Mouse (Mus musculus): ENCODE measurements at regions not wholly inside any gene's neighbourhood (a gene's known extent, or its start where the extent isn't known, plus 50 kb on each side); places are given as distances from the start of the nearest gene placed in this dataset.

DNA sequence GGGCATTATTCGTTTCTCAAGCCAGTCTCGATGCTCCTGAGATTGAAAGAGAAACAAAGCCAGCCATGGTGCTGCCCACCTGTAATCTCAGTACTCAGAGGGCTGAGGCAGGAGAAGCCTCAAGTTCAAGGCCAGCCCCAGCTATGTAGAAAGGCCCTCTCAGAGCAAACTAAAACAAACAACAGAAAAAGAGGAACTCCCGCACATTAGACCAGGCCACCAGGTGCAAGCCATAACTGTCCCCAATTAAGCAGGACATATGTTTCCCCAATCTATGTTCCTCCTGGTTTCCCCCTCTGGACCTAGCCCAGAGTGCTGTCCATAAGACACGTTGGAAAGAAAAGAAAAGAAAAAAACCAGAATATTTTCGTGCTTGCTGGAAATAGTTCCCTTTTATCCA is 142.5 kb downstream of the Cdc5l start:
- no peak for DNase-seq

DNA sequence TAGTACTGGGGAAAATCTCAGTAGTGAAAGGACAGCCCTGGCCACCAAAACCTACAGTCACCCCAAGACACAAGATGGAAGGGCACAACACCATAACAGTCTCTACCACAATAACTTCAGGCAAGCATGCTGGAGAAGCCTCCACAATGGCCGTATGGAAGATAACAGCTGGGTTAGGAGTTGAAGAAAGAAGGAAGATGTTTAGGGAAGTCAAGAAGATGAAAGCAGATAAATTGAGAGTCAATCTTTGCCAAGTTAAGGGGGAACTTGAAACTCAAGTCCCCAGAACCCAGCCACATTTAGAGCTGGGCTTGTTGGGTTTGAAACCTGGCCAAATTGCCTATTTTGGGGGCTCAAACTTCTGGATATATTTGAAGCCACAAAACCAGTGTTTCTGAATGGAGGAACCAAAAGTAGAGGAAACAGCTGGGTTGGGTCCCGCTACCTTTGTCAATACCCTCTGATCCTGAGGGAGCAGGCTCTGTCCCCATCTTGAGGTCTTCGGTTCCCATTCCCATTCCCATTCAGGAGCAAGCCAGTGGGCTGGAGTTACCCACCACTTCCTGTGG is 147.8 kb downstream of the Cdc5l start:
- DNase-seq = no peak

DNA sequence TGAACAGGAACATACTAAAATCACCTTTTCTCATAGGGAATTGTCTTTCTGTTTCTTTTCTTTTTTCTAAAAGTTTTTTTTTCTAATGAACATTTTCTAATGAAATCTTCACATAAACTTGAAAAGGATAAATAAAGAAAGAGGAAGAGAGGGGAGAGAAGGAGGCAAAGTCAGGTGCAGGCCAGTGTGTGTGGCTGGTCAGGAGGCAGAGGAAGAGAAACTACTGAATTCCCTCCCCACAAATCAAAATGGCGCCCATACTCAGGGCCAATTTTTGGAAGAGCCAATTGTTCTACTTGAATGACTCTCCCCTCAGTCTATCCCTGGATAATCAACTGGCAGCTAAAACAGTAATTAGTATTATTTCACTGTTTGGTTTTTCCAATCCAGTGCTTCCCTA is 152.0 kb downstream of the Cdc5l start:
- no peak for DNase-seq

DNA sequence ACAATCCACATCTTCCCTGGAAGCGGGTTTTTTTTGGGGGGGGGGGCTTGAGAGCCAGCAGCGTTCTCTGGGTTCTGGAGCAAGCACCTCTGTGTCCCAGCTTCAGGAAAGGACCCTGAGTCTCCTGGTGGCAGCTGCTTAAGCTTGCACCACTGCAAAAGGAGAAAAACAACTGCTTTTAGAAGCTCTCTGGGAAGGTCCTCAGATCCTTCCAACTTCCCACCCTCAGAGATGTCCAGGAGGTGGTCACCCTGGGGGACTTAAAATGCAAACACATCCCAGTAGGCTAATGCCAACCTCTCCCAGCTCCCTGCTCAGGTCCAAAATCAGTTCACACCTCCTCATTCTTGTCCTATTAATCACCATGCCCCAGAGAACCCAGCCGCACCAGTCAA is 153.7 kb downstream of the Cdc5l start:
- no peak for DNase-seq

DNA sequence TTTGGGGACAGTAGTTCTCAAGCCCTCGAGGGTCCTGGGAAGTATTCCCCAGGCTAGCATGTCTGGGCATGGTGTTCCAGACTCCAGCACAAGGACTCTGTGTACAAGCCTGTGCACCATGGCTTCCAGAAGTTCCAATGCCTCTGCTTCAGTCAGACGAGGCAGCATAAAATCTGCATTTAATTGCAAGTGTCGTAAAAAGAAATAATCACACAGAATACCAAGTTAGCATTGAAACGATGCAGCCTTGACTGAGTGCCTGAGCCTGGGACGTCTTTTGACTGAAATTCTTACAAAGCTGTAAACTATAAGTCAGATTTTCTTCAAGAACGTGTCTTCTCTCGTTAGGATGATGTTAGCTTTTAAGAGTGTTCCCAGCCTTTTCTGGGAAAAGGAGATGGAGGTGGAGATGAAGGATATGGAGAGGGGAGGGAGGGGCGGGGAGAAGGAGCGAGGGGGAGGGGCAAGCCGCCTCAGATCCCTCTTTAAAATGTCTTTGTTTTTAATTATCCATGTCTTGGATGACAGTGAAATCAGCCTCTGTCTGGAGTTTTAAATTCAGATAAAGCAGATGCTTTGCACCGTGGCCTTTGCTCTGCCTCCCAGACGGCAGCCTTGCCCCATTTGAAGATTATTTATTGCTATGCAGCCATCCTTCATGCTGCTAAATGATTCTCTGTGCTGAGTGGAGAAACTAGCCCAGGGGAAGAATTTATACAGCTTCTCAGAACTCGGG is 154.3 kb downstream of the Cdc5l start:
- peak; percentile 26 for DNase-seq

DNA sequence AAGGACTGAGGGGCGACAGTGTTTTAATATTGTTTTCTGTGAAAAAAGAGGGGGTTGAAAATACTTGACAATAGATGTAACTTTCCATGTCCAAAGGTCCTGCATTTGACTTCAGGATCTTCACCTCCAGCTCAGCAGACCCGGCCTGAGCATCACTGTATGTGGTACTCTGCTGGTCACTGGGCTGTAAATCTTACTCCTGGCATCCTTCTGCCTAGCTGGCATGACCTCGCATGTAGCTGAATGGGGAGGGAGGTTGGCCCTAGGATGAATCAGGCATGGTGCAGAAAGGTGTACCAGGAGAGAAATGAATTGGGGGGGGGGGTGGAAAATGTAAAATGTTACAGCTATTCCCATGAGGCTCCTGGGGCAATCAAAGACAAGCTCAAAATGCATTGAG is 156.0 kb downstream of the Cdc5l start:
- DNase-seq = no peak

DNA sequence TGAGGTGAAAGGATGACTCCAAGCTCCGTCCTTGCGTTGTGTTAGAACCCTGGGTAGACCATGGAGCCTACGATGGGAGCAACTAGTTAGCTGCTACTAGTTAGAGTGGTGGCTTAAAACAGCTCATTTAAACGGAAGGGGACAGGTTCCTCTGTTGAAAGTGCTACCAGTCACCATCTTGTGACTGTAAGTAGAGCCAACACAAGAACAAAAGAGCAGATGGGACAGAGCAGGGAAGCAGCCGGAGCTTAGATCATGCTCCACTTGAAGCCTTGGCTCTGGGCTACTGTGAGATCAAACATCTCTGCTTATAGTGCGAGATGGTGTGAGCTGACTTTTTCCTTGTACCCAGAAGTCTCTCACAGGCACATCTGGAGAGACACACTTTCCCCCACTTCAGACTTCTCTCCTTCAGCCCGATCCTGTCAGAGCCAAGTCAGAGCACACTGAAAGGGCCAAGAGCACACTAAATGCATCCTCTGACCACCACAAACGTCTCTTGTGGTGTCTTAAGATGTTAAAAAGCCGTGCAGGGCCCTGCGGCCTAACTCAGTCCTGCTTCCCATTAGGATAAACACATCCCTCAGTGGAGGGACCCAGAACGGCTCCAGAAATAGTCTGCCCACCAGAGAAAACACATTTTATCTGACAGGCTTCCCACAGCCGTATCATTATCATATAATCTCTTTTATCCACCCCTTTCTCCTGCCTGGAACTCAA is 156.7 kb downstream of the Cdc5l start:
- no peak for DNase-seq

DNA sequence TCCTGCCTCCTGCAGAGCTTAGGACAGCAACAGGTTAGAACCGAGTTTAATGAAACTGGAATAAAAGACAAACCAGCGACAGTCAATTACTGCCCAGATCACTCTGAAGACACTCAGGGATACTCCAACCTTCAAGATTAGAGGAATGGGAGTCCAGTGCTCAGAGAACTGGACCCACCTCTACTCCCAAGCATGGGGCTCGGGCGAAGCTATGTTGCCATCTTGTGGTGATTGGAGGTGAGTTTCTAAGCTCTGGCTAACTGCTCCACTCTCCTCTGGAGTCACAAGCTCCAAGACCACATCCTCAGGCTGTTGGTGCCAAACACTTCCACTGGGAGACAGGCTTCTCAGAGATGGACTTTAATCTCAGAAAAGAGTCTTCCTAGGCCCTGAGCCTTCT is 158.6 kb downstream of the Cdc5l start:
- no peak for DNase-seq

DNA sequence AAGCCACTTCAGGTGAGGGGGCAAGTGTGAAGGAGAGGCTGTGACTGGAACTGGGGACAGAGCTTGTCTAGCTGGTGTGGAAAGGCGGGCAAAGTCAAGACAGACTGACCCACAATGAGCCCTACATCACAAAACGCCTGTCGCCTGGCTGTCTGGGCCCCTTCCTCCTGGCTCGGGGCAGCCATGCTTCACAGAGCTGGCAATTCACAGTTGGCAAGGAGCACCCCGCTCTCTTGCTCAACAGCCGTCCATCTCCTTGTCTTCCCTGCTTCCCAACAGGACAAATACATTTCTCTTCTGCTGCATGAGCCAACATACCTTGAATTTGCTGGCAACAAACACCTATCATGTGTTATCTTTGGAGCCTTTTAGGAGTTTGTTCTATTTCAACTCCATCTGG is 166.8 kb downstream of the Cdc5l start:
- no peak for DNase-seq

DNA sequence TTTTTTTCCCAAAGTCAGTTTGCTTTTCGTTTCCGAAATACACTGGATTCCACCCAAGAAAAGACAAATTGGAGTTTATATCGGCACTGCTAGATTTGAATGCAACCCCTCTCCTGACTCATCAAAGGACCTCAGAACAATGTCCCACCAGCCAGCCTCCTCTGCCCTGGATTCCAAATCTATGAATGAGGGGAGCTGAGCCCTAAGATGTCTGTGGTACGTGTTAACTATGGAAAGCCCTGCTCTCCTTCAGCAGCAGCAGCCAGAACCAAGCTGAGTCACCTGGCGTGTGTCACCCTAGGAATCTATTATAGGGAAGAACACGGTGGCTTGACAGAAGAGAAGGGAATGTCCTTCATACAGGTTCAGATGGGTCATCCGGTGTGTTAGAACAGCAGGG is 167.9 kb downstream of the Cdc5l start:
- DNase-seq = no peak

DNA sequence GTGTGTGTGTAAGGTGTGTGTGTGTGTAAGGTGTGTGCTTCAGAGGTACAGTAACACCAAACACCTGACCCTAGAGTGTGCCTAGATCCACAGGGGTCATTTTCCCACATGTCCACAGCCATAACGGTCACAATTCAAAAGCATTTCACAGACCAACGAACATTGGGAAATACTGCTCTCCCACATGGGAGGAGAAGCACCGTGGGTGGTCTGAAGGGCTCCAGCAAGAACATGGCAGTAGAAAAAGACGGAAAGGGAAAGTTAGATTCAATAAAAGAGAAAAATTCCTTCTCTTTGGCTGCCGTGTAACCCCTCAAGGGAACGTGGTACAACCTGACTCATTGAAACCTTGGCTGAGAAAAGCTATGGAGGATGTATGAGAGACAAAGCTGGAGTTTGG is 169.1 kb downstream of the Cdc5l start:
- DNase-seq = no peak

DNA sequence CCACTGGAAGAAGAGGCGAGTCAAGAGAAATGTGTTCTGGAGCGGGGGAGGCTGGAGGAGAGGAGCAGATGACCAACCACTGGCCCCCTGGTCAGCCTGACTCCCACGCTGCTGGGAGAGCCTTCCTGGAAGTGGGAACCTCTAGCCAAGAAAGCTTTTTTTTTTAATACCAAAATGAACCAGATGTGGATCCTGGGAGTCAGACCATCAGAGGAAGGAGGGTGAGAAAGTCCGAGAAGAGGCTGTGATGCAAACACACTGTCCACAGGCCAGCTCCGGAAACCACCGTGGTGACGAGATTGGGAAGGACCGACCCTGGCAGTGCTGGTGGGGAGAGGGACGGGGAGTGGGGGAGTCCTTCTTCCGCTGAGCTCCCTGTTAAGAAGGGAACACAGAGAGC is 173.1 kb downstream of the Cdc5l start:
- no peak for DNase-seq

DNA sequence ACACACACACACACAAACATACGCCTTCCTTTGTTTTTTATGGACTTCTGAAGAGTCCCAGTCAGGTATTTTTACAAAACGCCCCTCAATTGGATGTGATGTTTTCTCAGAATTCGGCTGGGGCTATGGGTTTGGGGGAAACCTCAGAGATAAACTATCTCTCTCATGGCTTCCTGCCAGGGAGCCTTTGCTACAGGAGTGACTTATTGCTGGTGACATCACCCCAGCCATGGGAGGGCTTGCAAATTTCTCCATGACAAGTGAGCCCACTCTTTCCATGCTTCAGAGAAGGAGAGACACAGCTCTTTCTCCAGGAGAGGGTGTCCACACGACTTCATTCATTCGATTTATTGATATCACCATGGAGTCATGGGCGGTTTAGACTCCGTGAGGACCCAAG is 175.5 kb downstream of the Cdc5l start:
- DNase-seq = no peak

DNA sequence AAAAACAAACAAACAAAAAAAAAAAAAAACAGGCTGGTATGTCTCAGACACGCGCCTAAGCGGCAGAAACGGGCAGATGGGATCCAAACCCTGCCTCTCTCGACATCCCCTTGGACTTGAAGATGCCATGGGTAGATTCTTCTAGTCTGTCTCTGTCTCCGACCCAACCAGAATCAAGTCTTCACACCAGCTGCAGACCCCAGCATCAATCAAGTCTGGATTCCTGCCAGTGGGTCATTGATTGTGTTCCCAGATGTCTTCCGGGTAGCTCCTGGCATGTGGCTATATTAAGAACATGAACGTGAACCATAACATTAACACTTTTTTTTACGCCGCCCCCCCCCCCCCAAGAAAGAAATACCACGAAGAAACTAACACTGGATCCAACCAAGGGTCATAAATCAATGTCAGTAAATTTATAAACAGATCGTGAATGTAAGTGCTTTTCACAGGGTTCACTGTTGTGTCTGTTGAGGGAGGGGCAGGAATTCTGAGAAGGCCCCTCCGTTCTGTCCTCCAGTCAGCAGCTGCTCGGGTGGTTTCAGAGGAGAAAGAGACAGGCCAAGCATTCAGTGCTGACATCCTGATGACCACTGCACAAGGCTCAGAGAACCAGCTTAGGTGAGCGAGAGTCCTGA is 180.8 kb downstream of the Cdc5l start:
- no peak for DNase-seq

DNA sequence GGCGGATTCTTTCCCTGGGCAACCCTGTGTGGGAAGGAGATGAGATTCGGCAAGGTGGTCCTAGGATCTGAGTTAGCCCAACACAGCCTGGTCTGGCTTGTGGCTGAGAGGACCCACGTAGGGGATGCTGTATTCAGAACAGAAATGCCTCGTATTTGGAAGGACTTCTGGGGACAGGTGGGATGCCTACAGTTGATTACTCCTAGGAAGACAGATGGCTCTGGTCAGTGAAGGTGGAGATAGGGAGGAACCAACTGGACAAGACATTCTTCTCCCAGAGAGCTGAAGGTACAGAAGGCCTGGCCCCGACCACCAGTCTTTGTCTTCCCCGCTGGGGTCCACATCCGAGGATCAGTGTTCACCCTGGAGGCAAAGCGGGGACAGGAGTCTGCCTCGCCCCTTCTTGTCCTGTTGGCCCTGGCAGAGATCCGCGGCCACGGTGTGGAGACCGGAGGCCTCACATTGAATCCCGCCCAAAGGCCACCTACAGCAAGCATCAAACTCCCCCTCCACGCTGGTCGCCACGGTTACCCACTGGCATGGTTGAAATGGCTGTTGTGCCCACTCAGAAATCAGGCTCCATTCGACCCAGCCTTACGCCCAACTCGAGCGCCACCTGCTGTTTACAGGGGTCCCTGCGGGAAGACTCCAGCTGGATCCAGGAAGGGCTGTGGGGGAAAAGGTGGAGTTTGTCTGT is 182.4 kb downstream of the Cdc5l start:
- peak; percentile 90 for DNase-seq

DNA sequence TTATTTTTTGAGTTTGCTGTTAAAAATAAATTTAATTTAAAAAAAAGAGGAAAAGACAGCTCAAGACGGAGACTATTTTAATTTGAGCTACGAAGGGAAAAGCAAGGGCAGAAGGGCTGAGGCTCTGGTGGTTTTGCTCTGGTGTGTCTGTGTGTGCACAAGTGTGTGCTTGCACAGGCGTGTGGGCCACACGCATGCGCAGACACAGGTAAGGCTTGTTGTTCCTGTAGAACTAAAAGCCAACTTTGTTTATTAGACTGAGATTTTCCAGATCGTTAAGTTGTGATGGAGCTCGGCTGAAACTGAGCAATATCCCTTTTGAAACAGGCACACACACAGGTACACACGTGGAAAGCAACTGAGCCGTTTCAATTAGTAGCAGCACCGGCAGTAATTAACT is 183.1 kb downstream of the Cdc5l start:
- no peak for DNase-seq

DNA sequence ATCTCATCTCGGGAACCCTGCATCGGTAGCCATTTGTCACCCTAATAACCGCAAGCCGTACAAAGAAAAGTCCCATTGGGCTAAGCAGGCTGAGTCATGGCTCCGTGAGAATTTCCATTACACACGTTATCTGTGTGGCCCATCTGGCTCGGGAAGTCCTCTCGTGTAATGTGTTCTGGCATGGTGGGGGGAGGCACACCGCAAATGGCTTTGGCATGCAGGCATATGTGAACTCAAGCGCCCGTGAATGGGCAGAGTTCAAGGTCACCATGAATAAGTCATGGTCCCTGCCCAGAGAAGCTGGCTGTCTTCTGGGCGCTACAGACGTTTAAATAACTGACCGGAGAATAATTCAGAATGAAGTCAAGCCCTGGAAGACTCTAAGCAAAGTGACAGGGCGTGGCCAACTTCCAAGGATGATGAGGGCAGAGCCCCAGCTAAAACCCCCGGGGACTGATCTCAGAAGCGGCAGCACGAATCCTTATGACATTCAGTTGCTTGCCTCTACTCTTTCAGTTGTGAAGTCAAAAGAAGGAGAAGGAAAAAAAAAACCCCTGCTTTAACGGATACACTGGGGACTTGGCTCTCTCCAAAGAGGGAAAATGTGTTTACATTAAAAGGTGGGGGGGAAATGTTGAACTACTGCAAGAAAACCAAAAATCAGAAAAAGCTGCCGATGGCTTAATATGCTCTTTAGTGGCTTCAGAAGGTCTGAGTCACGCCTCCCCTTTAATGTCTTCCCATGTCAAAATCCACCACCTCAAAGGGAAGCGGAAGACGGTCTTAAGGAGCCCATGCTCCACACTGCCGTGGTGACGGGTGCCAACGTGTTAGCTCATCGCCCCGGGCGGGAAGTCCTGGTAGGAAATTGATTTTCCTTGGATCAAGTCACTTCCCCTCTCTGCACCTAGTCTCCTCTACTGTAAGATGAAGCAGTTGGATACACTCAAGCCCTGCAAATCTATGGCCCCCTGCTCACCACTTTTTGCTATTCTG is 186.1 kb downstream of the Cdc5l start:
- no peak for DNase-seq

DNA sequence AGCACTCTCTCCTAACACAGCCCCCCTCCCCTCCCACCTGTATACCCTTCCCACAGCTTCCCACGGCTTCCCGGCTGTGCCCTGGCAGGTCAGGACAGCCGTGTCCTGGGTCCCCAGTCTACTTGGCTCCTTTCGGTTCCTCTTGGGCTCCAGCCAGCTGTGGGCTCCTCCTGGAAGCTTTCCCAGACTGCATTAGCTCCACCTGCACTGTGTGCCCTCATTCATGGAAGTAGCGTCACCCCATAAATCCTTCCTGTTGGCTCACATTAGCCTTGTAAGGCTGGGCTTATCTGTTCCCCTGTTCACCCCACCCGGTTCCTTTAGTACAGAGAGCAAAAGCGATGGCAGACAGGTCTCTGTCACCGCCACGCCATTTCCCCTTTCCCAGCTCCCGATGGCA is 188.7 kb downstream of the Cdc5l start:
- peak; percentile 66 for DNase-seq

DNA sequence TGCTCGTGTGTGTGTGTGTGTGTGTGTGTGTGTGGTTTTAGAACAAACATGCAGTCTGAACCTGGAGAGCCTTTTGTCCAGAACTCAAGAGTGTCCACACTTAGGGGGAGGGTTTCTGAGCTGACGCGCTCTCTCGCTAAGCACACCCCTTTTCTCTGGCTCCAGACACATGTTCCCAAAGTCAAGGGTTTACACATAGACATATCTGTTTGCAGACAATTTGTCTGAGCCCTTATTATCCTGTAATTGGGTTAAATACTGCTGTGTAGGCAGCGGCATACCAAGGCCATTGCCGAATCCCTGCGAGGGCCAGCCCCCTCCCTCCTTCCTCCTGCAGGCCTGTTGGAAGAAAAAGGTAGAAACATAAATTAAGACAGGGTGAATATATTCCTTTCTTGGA is 190.4 kb downstream of the Cdc5l start:
- DNase-seq = no peak

DNA sequence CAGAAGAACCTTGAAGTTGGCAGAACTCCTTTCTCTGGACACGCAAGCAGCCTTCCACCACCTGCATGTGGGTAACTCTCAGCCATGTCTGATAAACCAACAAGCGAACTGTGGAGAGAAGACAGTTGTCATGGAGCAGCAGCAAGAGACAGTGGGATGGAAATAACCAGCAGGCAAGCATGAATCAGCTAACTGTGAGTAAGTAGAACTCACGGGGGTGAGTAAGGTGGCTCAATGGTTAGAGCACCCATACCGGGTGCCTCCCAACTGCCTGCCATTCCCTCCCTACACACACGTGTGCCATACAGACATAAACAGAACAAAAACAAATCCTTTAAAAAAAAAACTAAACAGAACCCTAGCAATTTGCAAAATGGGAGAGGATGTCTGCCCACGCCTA is 191.5 kb downstream of the Cdc5l start:
- DNase-seq = no peak

DNA sequence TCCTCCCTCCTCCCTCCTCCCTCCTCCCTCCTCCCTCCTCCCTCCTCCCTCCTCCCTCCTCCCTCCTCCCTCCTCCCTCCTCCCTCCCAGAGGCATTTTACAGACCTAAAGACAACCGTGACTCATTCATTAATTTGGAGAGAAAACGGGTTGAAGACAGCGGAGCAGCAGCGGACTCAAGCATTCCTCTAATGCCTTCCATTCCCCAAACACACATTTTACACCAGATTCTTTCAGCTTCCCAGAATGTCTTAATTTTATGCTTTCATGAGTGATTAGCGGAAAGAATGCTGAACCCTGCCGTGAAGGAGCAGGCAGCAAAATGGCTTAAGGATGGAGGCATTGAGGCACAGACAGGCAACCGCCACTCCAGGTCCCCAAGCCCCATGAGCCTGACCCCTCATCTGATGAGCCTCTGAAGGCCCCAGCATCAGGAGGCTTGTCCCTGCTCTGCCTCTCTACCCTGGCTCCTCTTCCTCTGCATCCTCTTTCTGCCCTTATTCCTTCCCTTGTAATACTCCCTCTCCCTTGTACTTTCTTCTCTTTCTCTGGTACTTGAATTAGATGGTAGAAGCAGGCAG is 192.5 kb downstream of the Cdc5l start:
- DNase-seq = no peak
